Mouse (Mus musculus): ENCODE results near the gene Ntm. TPM values are rescaled to one million over a fixed set of nuclear protein-coding genes. Genes with fewer than 3 reads are reported as not detected.

Ntm gene
- polyA plus RNA-seq, 1 experiment = 5.4 TPM

GRCm38 (mm10) chr9:29881614-29882013 lies 81.3 kb downstream of the Ntm start:
- no peak overlapping the region for H3K27ac ChIP-seq (ENCODE audit: control insufficient read depth, insufficient read depth, low read depth, low read length)
- no peaks in the 10 kb centered on the region for H3K4me1 ChIP-seq (ENCODE audit: control insufficient read depth, insufficient read depth, low read length)
- no peak overlapping the region for H3K4me3 ChIP-seq (ENCODE audit: control insufficient read depth, low read depth, low read length)
- no peaks in the 10 kb centered on the region for H3K27me3 ChIP-seq (ENCODE audit: control insufficient read depth, insufficient read depth, low read length)
- no peaks in the 10 kb centered on the region for H3K36me3 ChIP-seq (ENCODE audit: control insufficient read depth, insufficient read depth, low read length)
- TF ChIP-seq CTCF (IDR thresholded peaks at IDR 0.05; ENCODE audit: control insufficient read depth, insufficient read depth, insufficient replicate concordance, low read depth, low read length) = no peak
- TF ChIP-seq POLR2A (IDR thresholded peaks at IDR 0.05; ENCODE audit: control insufficient read depth, low read depth, low read length) = no peak

DNA sequence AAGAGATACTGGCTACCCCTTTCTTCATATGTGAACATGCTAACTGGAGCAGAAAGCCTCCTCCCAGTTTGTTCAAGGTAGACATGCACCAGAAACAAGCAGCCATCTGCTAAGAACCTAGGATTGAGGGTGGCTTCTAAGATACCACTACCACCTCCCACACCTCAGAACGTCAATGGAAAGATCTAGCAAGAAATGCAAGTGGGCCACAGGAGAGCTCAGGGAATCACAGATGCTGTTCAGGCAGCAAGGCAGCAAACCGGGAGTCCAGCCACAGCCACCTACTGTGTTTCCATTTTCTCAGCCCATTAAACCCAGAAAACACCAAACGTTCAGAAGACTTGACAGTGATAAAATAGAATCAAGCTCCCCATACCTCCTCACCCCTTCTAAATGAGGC lies 85.4 kb downstream of the Ntm start:
- no peak overlapping the region for H3K4me3 ChIP-seq (ENCODE audit: control insufficient read depth, low read depth, low read length)
- H3K36me3 ChIP-seq (ENCODE audit: control insufficient read depth, insufficient read depth, low read length) = no peaks in the 10 kb centered on the region
- no peak for TF ChIP-seq POLR2A (IDR thresholded peaks at IDR 0.05; ENCODE audit: control insufficient read depth, low read depth, low read length)
- TF ChIP-seq CTCF (IDR thresholded peaks at IDR 0.05; ENCODE audit: control insufficient read depth, insufficient read depth, insufficient replicate concordance, low read depth, low read length) = no peak
- H3K27ac ChIP-seq (ENCODE audit: control insufficient read depth, insufficient read depth, low read depth, low read length) = no peak overlapping the region
- no peaks in the 10 kb centered on the region for H3K27me3 ChIP-seq (ENCODE audit: control insufficient read depth, insufficient read depth, low read length)
- no peaks in the 10 kb centered on the region for H3K4me1 ChIP-seq (ENCODE audit: control insufficient read depth, insufficient read depth, low read length)

DNA sequence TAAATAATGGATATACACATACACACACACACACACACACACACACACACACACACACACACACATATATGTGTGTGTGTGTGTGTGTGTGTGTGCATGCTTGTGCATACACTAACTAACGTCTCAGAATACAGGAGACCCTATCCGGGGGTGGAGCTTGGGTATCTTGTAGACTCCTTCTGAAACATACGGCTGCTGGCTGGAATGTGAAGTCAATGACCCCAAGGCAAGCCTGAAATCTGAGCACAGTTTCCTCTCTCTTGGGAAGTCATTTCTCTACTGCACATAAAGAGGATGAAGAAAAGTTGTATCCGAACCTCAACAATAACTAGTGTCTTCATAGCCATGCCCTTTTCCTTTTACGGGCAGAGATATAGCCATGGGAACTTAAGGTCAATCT lies 95.2 kb downstream of the Ntm start:
- no peak overlapping the region for H3K27ac ChIP-seq (ENCODE audit: control insufficient read depth, insufficient read depth, low read depth, low read length)

GRCm38 (mm10) chr9:29866824-29867223 lies 96.1 kb downstream of the Ntm start:
- Histone ChIP-seq H3K4me3 (ENCODE audit: control insufficient read depth, low read depth, low read length) (no peak overlapping the region), H3K27ac (ENCODE audit: control insufficient read depth, insufficient read depth, low read depth, low read length) (no peak overlapping the region), H3K27me3 (ENCODE audit: control insufficient read depth, insufficient read depth, low read length) (no peaks in the 10 kb centered on the region), H3K36me3 (ENCODE audit: control insufficient read depth, insufficient read depth, low read length) (no peaks in the 10 kb centered on the region), H3K4me1 (ENCODE audit: control insufficient read depth, insufficient read depth, low read length) (no peaks in the 10 kb centered on the region)
- TF ChIP-seq CTCF (IDR thresholded peaks at IDR 0.05; ENCODE audit: control insufficient read depth, insufficient read depth, insufficient replicate concordance, low read depth, low read length) (no peak), POLR2A (IDR thresholded peaks at IDR 0.05; ENCODE audit: control insufficient read depth, low read depth, low read length) (no peak)

More for the DNA sequence above, 95.2 kb downstream of the Ntm start:
- H3K27me3 ChIP-seq (ENCODE audit: control insufficient read depth, insufficient read depth, low read length) = no peaks in the 10 kb centered on the region
- H3K4me3 ChIP-seq (ENCODE audit: control insufficient read depth, low read depth, low read length) = no peak overlapping the region
- H3K4me1 ChIP-seq (ENCODE audit: control insufficient read depth, insufficient read depth, low read length) = no peaks in the 10 kb centered on the region
- TF ChIP-seq POLR2A (IDR thresholded peaks at IDR 0.05; ENCODE audit: control insufficient read depth, low read depth, low read length) (no peak), CTCF (IDR thresholded peaks at IDR 0.05; ENCODE audit: control insufficient read depth, insufficient read depth, insufficient replicate concordance, low read depth, low read length) (no peak)
- H3K36me3 ChIP-seq (ENCODE audit: control insufficient read depth, insufficient read depth, low read length) = no peaks in the 10 kb centered on the region

- Histone ChIP-seq H3K4me3 (ENCODE audit: control insufficient read depth, low read depth, low read length) (no peak overlapping the region), H3K27me3 (ENCODE audit: control insufficient read depth, insufficient read depth, low read length) (no peaks in the 10 kb centered on the region), H3K27ac (ENCODE audit: control insufficient read depth, insufficient read depth, low read depth, low read length) (no peak overlapping the region), H3K4me1 (ENCODE audit: control insufficient read depth, insufficient read depth, low read length) (no peaks in the 10 kb centered on the region), H3K36me3 (ENCODE audit: control insufficient read depth, insufficient read depth, low read length) (no peaks in the 10 kb centered on the region)
- no peak for TF ChIP-seq POLR2A (IDR thresholded peaks at IDR 0.05; ENCODE audit: control insufficient read depth, low read depth, low read length)
- no peak for TF ChIP-seq CTCF (IDR thresholded peaks at IDR 0.05; ENCODE audit: control insufficient read depth, insufficient read depth, insufficient replicate concordance, low read depth, low read length)
Observed at GRCm38 (mm10) chr9:29866101-29866500, 96.8 kb downstream of the Ntm start.

- H3K4me3 ChIP-seq (ENCODE audit: control insufficient read depth, low read depth, low read length) = no peak overlapping the region
- H3K36me3 ChIP-seq (ENCODE audit: control insufficient read depth, insufficient read depth, low read length) = no peaks in the 10 kb centered on the region
- no peak overlapping the region for H3K27ac ChIP-seq (ENCODE audit: control insufficient read depth, insufficient read depth, low read depth, low read length)
- H3K4me1 ChIP-seq (ENCODE audit: control insufficient read depth, insufficient read depth, low read length) = no peaks in the 10 kb centered on the region
- TF ChIP-seq POLR2A (IDR thresholded peaks at IDR 0.05; ENCODE audit: control insufficient read depth, low read depth, low read length) (no peak), CTCF (IDR thresholded peaks at IDR 0.05; ENCODE audit: control insufficient read depth, insufficient read depth, insufficient replicate concordance, low read depth, low read length) (no peak)
- H3K27me3 ChIP-seq (ENCODE audit: control insufficient read depth, insufficient read depth, low read length) = no peaks in the 10 kb centered on the region
Observed at GRCm38 (mm10) chr9:29865502-29865901, 97.4 kb downstream of the Ntm start.

GRCm38 (mm10) chr9:29864886-29865285 lies 98.1 kb downstream of the Ntm start:
- TF ChIP-seq POLR2A (IDR thresholded peaks at IDR 0.05; ENCODE audit: control insufficient read depth, low read depth, low read length) (no peak), CTCF (IDR thresholded peaks at IDR 0.05; ENCODE audit: control insufficient read depth, insufficient read depth, insufficient replicate concordance, low read depth, low read length) (no peak)
- no peaks in the 10 kb centered on the region for H3K36me3 ChIP-seq (ENCODE audit: control insufficient read depth, insufficient read depth, low read length)
- H3K27ac ChIP-seq (ENCODE audit: control insufficient read depth, insufficient read depth, low read depth, low read length) = no peak overlapping the region
- H3K27me3 ChIP-seq (ENCODE audit: control insufficient read depth, insufficient read depth, low read length) = no peaks in the 10 kb centered on the region
- H3K4me1 ChIP-seq (ENCODE audit: control insufficient read depth, insufficient read depth, low read length) = no peaks in the 10 kb centered on the region
- no peak overlapping the region for H3K4me3 ChIP-seq (ENCODE audit: control insufficient read depth, low read depth, low read length)

DNA sequence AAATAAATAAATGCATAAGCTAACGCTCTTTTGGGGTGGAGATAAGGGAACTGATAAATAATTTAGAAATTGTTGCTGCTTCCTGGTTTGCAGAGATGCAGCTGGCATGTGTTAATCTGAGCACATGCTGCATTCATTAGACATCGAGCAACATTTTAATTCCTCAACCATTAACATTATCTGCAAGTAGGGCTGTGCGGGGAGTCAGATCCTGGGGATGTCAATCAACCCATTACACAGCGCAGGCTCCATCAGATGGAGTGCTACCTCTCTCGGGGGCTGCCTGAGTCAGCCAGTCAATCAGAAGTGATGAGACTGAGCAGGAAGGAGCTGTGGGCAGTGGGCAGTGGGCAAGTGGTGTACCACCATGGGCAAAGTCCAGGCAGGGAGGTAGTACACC lies 100.5 kb downstream of the Ntm start:
- Histone ChIP-seq H3K4me3 (ENCODE audit: control insufficient read depth, low read depth, low read length) (no peak overlapping the region), H3K27me3 (ENCODE audit: control insufficient read depth, insufficient read depth, low read length) (no peaks in the 10 kb centered on the region), H3K27ac (ENCODE audit: control insufficient read depth, insufficient read depth, low read depth, low read length) (no peak overlapping the region), H3K4me1 (ENCODE audit: control insufficient read depth, insufficient read depth, low read length) (no peaks in the 10 kb centered on the region), H3K36me3 (ENCODE audit: control insufficient read depth, insufficient read depth, low read length) (no peaks in the 10 kb centered on the region)
- TF ChIP-seq POLR2A (IDR thresholded peaks at IDR 0.05; ENCODE audit: control insufficient read depth, low read depth, low read length) (no peak), CTCF (IDR thresholded peaks at IDR 0.05; ENCODE audit: control insufficient read depth, insufficient read depth, insufficient replicate concordance, low read depth, low read length) (no peak)
